Mouse (Mus musculus): ENCODE data around the gene Smg8. TPM values are rescaled to one million over a fixed set of nuclear protein-coding genes. Genes with fewer than 3 reads are reported as not detected.

Smg8 gene
- polyA plus RNA-seq, 1 experiment = 28.9 TPM

DNA sequence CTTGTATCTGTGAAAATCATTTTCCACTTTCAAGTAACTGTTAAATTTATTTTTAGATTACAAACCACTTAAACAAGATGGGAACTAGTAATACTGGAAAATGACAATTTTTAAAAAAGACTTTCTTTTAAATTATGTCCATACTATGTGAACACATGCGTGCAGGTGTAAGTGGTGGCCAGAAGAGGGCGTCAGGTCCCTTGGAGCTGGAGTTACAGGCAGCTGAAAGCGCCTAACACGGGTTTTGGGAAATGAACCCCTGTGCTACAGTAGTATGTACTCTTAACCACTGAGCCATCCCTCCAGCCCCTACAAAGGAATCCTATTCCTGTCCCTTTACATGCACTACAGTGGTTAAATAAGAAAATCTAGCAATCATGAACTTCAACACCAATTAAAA is 50.4 kb downstream of the Smg8 start:
- Histone ChIP-seq H3K9ac (ENCODE audit: low read depth, poor library complexity, severe bottlenecking) (no peak overlapping the region), H3K9me3 (replicated peaks; ENCODE audit: control insufficient read depth, insufficient read depth, low read length, poor library complexity, severe bottlenecking) (no peaks in the 10 kb centered on the region), H3K36me3 (ENCODE audit: control insufficient read depth, insufficient read depth, low read length, poor library complexity, severe bottlenecking) (no peaks in the 10 kb centered on the region)

DNA sequence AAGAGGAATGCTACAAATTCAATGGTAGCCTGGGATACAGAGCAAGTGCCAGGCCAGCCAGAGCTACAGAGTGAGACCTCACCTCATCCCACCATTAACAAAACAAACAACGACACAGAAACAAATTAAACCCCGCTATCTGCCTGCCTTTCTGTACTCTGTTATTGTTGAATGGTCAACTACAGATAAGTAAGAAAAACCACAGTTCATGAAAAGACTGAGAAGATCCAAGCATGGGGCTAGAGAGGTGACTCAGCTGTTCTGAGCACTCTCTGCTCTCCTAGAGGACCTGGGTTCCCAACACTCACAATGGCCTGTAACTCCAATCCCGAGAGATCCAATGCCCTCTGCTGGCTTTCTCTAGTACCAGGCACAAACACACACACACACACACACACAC is 58.4 kb downstream of the Smg8 start:
- TF ChIP-seq CTCF (IDR thresholded peaks at IDR 0.05; ENCODE audit: low read depth, low read length) = no peak
- TF ChIP-seq POLR2A (IDR thresholded peaks at IDR 0.05; ENCODE audit: insufficient read depth, low read length) = no peak
- no peak overlapping the region for H3K27ac ChIP-seq (ENCODE audit: insufficient read depth, low read length)
- H3K27me3 ChIP-seq (ENCODE audit: control insufficient read depth, insufficient read depth, low read length, poor library complexity, severe bottlenecking) = no peaks in the 10 kb centered on the region
- H3K4me1 ChIP-seq (ENCODE audit: control insufficient read depth, insufficient read depth, low read length) = no peaks in the 10 kb centered on the region
- H3K9me3 ChIP-seq (replicated peaks; ENCODE audit: control insufficient read depth, insufficient read depth, low read length, poor library complexity, severe bottlenecking) = no peaks in the 10 kb centered on the region
- no peak overlapping the region for H3K9ac ChIP-seq (ENCODE audit: low read depth, poor library complexity, severe bottlenecking)
- H3K36me3 ChIP-seq (ENCODE audit: control insufficient read depth, insufficient read depth, low read length, poor library complexity, severe bottlenecking) = no peaks in the 10 kb centered on the region
- no peak overlapping the region for H3K4me3 ChIP-seq (ENCODE audit: low read depth, low read length)

More for the DNA sequence above, 50.4 kb downstream of the Smg8 start:
- TF ChIP-seq EP300 (IDR thresholded peaks at IDR 0.05; ENCODE audit: insufficient read depth, low read depth, low read length) (no peak), CTCF (IDR thresholded peaks at IDR 0.05; ENCODE audit: low read depth, low read length) (peak; percentile 79)
- no peaks in the 10 kb centered on the region for H3K27me3 ChIP-seq (ENCODE audit: control insufficient read depth, insufficient read depth, low read length, poor library complexity, severe bottlenecking)
- no peak overlapping the region for H3K27ac ChIP-seq (ENCODE audit: insufficient read depth, low read length)
- H3K4me1 ChIP-seq (ENCODE audit: control insufficient read depth, insufficient read depth, low read length) = no peaks in the 10 kb centered on the region
- no peak overlapping the region for H3K4me3 ChIP-seq (ENCODE audit: low read depth, low read length)

Other genes starting within 250 kb of the Smg8 start
- gene Ypel2, start 93.1 kb downstream of the Smg8 start, polyA plus RNA-seq (2011; ENCODE audit: insufficient read depth, insufficient read length, low read depth, missing spikeins) = 6.2 and 6.9 TPM in 2 replicates
- 6.3 TPM in 2 replicates for gene Gdpd1, start 12.7 kb downstream of the Smg8 start, polyA plus RNA-seq (2011; ENCODE audit: insufficient read depth, insufficient read length, low read depth, missing spikeins)
- 34.3 and 36.7 TPM in 2 replicates for gene Prr11, start 21.9 kb upstream of the Smg8 start, polyA plus RNA-seq (2011; ENCODE audit: insufficient read depth, insufficient read length, low read depth, missing spikeins)
- 102 and 104 TPM in 2 replicates for gene Ska2, start 22.5 kb upstream of the Smg8 start, polyA plus RNA-seq (2011; ENCODE audit: insufficient read depth, insufficient read length, low read depth, missing spikeins)
- 51.4 and 55.9 TPM in 2 replicates for gene Trim37, start 40.3 kb upstream of the Smg8 start, polyA plus RNA-seq (2011; ENCODE audit: insufficient read depth, insufficient read length, low read depth, missing spikeins)